Mouse (Mus musculus) stomach, embryonic 15.5 days (tissue): Measurements from ENCODE around the gene Syne2. TPM values are rescaled to one million over a fixed set of nuclear protein-coding genes. Genes with fewer than 3 reads are reported as not detected.

ENCODE experiments used
- ATAC-seq: fragments of 200-750 bp; cut with Nextera tagmentation; 2 replicates; pipeline ENCODE4 v1.8.0; 2017; ENCODE audit warnings: low read depth, moderate number of reproducible peaks, moderate TSS enrichment; ENCODE audit not compliant: insufficient read depth, low FRiP score
- H3K27ac ChIP-seq: fragments of 300-500 bp; sonication (generic); 2 replicates; pipeline ENCODE4 v1.5.1; 2015; ENCODE audit warnings: mild to moderate bottlenecking, inconsistent platforms
- H3K27me3 ChIP-seq: fragments of 300-500 bp; sonication (generic); replicated peaks from 2 replicates; pipeline ENCODE4 v1.6.1; 2015; ENCODE audit warnings: inconsistent platforms
- H3K36me3 ChIP-seq: fragments of 300-500 bp; sonication (generic); 2 replicates; pipeline ENCODE4 v1.6.1; 2015; ENCODE audit warnings: inconsistent platforms
- H3K4me1 ChIP-seq: fragments of 300-500 bp; sonication (generic); 2 replicates; pipeline ENCODE4 v1.6.1; 2015; ENCODE audit warnings: inconsistent platforms
- H3K4me2 ChIP-seq: fragments of 300-500 bp; sonication (generic); 2 replicates; pipeline ENCODE4 v1.6.1; 2015; ENCODE audit warnings: mild to moderate bottlenecking, inconsistent platforms
- H3K4me3 ChIP-seq: fragments of 300-500 bp; sonication (generic); replicated peaks from 2 replicates; pipeline ENCODE4 v1.5.1; 2015; ENCODE audit warnings: inconsistent platforms
- H3K9ac ChIP-seq: fragments of 300-500 bp; sonication (generic); 2 replicates; pipeline ENCODE4 v1.6.1; 2015; ENCODE audit warnings: inconsistent platforms
- H3K9me3 ChIP-seq: fragments of 300-500 bp; sonication (generic); 2 replicates; pipeline ENCODE4 v1.6.1; 2016; ENCODE audit warnings: inconsistent platforms
- WGBS: fragments of 180-500 bp; shearing (Covaris S2); methylation state at CpG from one replicate; pipeline ENCODE4 v1.1.7; 2015; 5-methylcytosine and 5-hydroxymethylcytosine counted together
- polyA plus RNA-seq: library from polyadenylated mRNA; unstranded; fragments of >200 nt; fragmentation: Nextera tagmentation; extraction: Ambion mirVana; gene quantifications from 2 replicates; pipeline ENCODE4 v1.2.1, GENCODE M21; 2015

Gene Syne2
- polyA plus RNA-seq, 1 experiment from 2014 or later, result 49.2 TPM

GRCm38 (mm10) chr12:75979079-75979478 lies 161.1 kb downstream of the Syne2 start:
- ATAC-seq, result no peak
- no peaks in the 10 kb centered on the region for H3K9me3 ChIP-seq
- 45% methylated on average over 5 of the region's 5 CpGs for WGBS
- no peak overlapping the region for H3K4me3 ChIP-seq
- H3K9ac ChIP-seq, result no peak overlapping the region
- H3K27ac ChIP-seq, result no peak overlapping the region
- peaks cover 4% of the 10 kb centered on the region; the same call in 1 of the 2 replicates for H3K36me3 ChIP-seq
- no peak overlapping the region for H3K4me2 ChIP-seq
- no peaks in the 10 kb centered on the region for H3K4me1 ChIP-seq
- no peaks in the 10 kb centered on the region for H3K27me3 ChIP-seq

- Histone ChIP-seq H3K9me3 (no peaks in the 10 kb centered on the region), H3K4me3 (no peak overlapping the region), H3K36me3 (no peaks in the 10 kb centered on the region; the same call in 1 of the 2 replicates), H3K4me1 (no peaks in the 10 kb centered on the region), H3K9ac (no peak overlapping the region), H3K27me3 (no peaks in the 10 kb centered on the region), H3K4me2 (no peak overlapping the region), H3K27ac (no peak overlapping the region)
- 73% methylated on average over 8 of the region's 8 CpGs for WGBS
- no peak for ATAC-seq
These were observed 165.4 kb downstream of the Syne2 start for GRCm38 (mm10) chr12:75983336-75983735.

GRCm38 (mm10) chr12:75992226-75992858 lies 174.4 kb downstream of the Syne2 start:
- Histone ChIP-seq H3K36me3 (peaks cover 10% of the 10 kb centered on the region; the same call in 1 of the 2 replicates), H3K4me1 (no peaks in the 10 kb centered on the region), H3K4me3 (no peak overlapping the region), H3K9me3 (no peaks in the 10 kb centered on the region), H3K27me3 (no peaks in the 10 kb centered on the region), H3K9ac (no peak overlapping the region), H3K27ac (no peak overlapping the region), H3K4me2 (no peak overlapping the region)
- WGBS, result 80% methylated on average over 10 of the region's 10 CpGs
- no peak for ATAC-seq

- H3K36me3 ChIP-seq, result peaks cover 10% of the 10 kb centered on the region; the same call in 1 of the 2 replicates
These were observed 175.0 kb downstream of the Syne2 start for GRCm38 (mm10) chr12:75992946-75993345.

DNA sequence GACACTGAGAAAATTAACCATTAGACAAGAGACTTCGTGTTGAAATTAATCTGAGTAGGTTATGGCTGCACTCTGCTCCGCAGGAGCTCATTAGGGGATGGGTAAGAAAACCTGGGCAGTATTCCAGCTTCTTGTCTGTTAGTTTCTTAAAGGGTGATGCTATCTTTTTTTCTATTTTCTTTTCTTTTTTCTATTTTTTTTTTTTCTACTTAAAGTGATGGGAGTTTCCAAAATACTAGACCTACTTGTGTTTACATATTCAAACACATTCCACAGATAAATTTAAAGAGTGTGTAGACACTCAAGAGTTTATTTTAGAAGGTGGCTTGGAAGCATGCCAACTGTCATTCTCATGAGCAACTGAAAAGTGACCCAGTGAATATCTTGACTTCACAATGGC lies 177.2 kb downstream of the Syne2 start:
- no peak for ATAC-seq
- WGBS, result 34% methylated on average over 2 of the region's 2 CpGs

More at GRCm38 (mm10) chr12:75992946-75993345, 175.0 kb downstream of the Syne2 start:
- Histone ChIP-seq H3K9me3 (no peaks in the 10 kb centered on the region), H3K9ac (no peak overlapping the region), H3K4me2 (no peak overlapping the region), H3K27me3 (no peaks in the 10 kb centered on the region), H3K4me1 (no peaks in the 10 kb centered on the region), H3K27ac (no peak overlapping the region), H3K4me3 (no peak overlapping the region)
- ATAC-seq, result no peak
- 91% methylated on average over 4 of the region's 4 CpGs for WGBS

GRCm38 (mm10) chr12:75997547-75997946 lies 179.6 kb downstream of the Syne2 start:
- H3K4me1 ChIP-seq, result no peaks in the 10 kb centered on the region
- no peak for ATAC-seq
- no peak overlapping the region for H3K9ac ChIP-seq
- H3K9me3 ChIP-seq, result no peaks in the 10 kb centered on the region
- H3K27ac ChIP-seq, result no peak overlapping the region
- no peak overlapping the region for H3K4me3 ChIP-seq
- H3K27me3 ChIP-seq, result no peaks in the 10 kb centered on the region
- H3K4me2 ChIP-seq, result no peak overlapping the region
- WGBS, result 82% methylated on average over 5 of the region's 5 CpGs
- H3K36me3 ChIP-seq, result 0 out of 2 replicates have a peak, but pooled peaks cover 2% of the 10 kb centered on the region

More for the DNA sequence above, 177.2 kb downstream of the Syne2 start:
- no peaks in the 10 kb centered on the region for H3K4me1 ChIP-seq
- H3K4me2 ChIP-seq, result no peak overlapping the region
- H3K9me3 ChIP-seq, result no peaks in the 10 kb centered on the region
- no peak overlapping the region for H3K27ac ChIP-seq
- no peak overlapping the region for H3K4me3 ChIP-seq
- no peak overlapping the region for H3K9ac ChIP-seq
- peaks cover 6% of the 10 kb centered on the region; the same call in 1 of the 2 replicates for H3K36me3 ChIP-seq
- no peaks in the 10 kb centered on the region for H3K27me3 ChIP-seq

- H3K9ac ChIP-seq, result no peak overlapping the region
- no peak overlapping the region for H3K4me2 ChIP-seq
- no peaks in the 10 kb centered on the region for H3K9me3 ChIP-seq
- 52% methylated on average over 2 of the region's 2 CpGs for WGBS
- ATAC-seq, result no peak
- no peaks in the 10 kb centered on the region for H3K27me3 ChIP-seq
- 0 out of 2 replicates have a peak, but pooled peaks cover 2% of the 10 kb centered on the region for H3K36me3 ChIP-seq
- no peak overlapping the region for H3K4me3 ChIP-seq
- H3K27ac ChIP-seq, result no peak overlapping the region
- H3K4me1 ChIP-seq, result no peaks in the 10 kb centered on the region
These were observed 180.5 kb downstream of the Syne2 start for GRCm38 (mm10) chr12:75998416-75998815.

- ATAC-seq, result peak; percentile 58; the same call in 1 of the 2 replicates
- Histone ChIP-seq H3K36me3 (0 out of 2 replicates have a peak, but pooled peaks cover 5% of the 10 kb centered on the region), H3K9ac (no peak overlapping the region), H3K27me3 (no peaks in the 10 kb centered on the region), H3K27ac (no peak overlapping the region), H3K9me3 (no peaks in the 10 kb centered on the region), H3K4me3 (no peak overlapping the region), H3K4me2 (no peak overlapping the region), H3K4me1 (no peaks in the 10 kb centered on the region)
- 41% methylated on average over 9 of the region's 9 CpGs for WGBS
These were observed 186.8 kb downstream of the Syne2 start for GRCm38 (mm10) chr12:76004697-76005249.

DNA sequence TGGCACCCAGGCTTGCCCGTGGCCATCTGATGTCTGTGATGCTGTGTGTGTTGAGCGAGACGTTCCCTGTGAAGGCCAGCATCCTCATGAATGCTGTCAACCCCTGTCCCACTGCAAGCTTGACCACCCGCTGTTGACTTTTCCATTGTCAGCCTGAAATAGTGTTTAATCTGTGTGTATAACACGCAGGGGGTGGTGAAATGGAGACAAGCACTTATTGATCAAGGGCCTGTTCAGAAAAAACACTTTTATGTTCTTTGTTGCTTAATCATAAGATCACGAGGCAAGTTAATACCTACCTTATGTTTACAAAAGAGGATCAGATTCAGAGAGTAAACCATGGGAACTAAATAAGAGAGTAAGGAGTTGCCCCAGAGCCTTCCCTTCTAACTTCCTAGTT lies 191.1 kb downstream of the Syne2 start:
- 69% methylated on average over 6 of the region's 6 CpGs for WGBS
- ATAC-seq, result no peak
- Histone ChIP-seq H3K27ac (no peak overlapping the region), H3K27me3 (no peaks in the 10 kb centered on the region), H3K9ac (no peak overlapping the region), H3K4me2 (no peak overlapping the region), H3K9me3 (no peaks in the 10 kb centered on the region), H3K4me3 (no peak overlapping the region), H3K4me1 (no peaks in the 10 kb centered on the region), H3K36me3 (0 out of 2 replicates have a peak, but pooled peaks cover 3% of the 10 kb centered on the region)

GRCm38 (mm10) chr12:76012789-76013188 lies 194.9 kb downstream of the Syne2 start:
- Histone ChIP-seq H3K27me3 (no peaks in the 10 kb centered on the region), H3K36me3 (no peaks in the 10 kb centered on the region), H3K4me1 (peaks cover 6% of the 10 kb centered on the region; the same call in 1 of the 2 replicates), H3K4me3 (no peak overlapping the region), H3K4me2 (no peak overlapping the region), H3K9ac (no peak overlapping the region), H3K9me3 (no peaks in the 10 kb centered on the region), H3K27ac (no peak overlapping the region)
- ATAC-seq, result no peak
- 84% methylated on average over 3 of the region's 4 CpGs for WGBS

GRCm38 (mm10) chr12:76013480-76013879 lies 195.5 kb downstream of the Syne2 start:
- H3K4me1 ChIP-seq, result peaks cover 6% of the 10 kb centered on the region; the same call in 1 of the 2 replicates
- ATAC-seq, result no peak
- H3K4me3 ChIP-seq, result no peak overlapping the region
- no peaks in the 10 kb centered on the region for H3K27me3 ChIP-seq
- no peaks in the 10 kb centered on the region for H3K9me3 ChIP-seq
- no peak overlapping the region for H3K4me2 ChIP-seq
- H3K27ac ChIP-seq, result no peak overlapping the region
- no peaks in the 10 kb centered on the region for H3K36me3 ChIP-seq
- WGBS, result 66% methylated on average over 4 of the region's 4 CpGs
- no peak overlapping the region for H3K9ac ChIP-seq

DNA sequence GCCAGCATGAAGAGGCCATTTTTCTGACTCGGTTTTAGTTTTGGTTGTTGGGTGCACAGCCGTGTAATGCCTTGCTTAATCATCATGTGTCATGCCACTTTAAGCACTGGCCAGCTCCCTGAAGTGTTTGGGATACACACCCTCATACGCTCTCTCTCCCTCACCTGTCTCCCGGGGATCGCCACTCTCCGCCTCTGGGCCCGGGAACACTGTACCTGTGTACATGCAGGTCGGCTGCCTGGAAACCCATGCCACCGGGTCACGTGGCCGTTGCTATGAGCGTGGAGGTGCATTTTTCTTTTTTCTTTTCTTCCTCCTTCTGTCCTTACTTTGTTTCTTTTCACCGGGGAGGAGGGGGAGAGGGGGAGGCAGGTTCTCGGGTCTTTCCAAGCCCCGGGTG lies 197.1 kb downstream of the Syne2 start:
- Histone ChIP-seq H3K36me3 (0 out of 2 replicates have a peak, but pooled peaks cover 3% of the 10 kb centered on the region), H3K27ac (peak overlapping the region; percentile 74), H3K4me2 (peak overlapping the region; percentile 2; the same call in 1 of the 2 replicates), H3K4me3 (no peak overlapping the region; the same call in 1 of the 2 replicates), H3K9me3 (no peaks in the 10 kb centered on the region), H3K27me3 (no peaks in the 10 kb centered on the region), H3K9ac (no peak overlapping the region), H3K4me1 (peaks cover 6% of the 10 kb centered on the region; the same call in 1 of the 2 replicates)
- no peak for ATAC-seq
- 64% methylated on average over 15 of the region's 15 CpGs for WGBS
